Mouse (Mus musculus) frontal cortex, postnatal 25 days (tissue): ENCODE results near the gene Gm10840.

Source experiments
- DNase-seq, 2 experiments: peaks; one replicate each; pipeline ENCODE4 v3.0.0; 2022; ENCODE audit warnings: low spot score in 2 of 2

Gm10840 gene

GRCm38 (mm10) chr11:106159921-106160840, 469 bp upstream of the Gm10840 start:
- DNase-seq = peak; percentile 62 to 74

- DNase-seq = no peak
Measured at GRCm38 (mm10) chr11:106162237-106162636, 1.6 kb downstream of the Gm10840 start.

GRCm38 (mm10) chr11:106163546-106163945, 2.9 kb downstream of the Gm10840 start:
- no peak for DNase-seq

GRCm38 (mm10) chr11:106164601-106165180, 4.0 kb downstream of the Gm10840 start:
- DNase-seq = no peak

GRCm38 (mm10) chr11:106167435-106167834, 6.8 kb downstream of the Gm10840 start:
- DNase-seq = no peak

GRCm38 (mm10) chr11:106170807-106171206, 10.2 kb downstream of the Gm10840 start:
- DNase-seq = no peak

GRCm38 (mm10) chr11:106173228-106173627, 12.6 kb downstream of the Gm10840 start:
- no peak for DNase-seq

GRCm38 (mm10) chr11:106174372-106174771, 13.7 kb downstream of the Gm10840 start:
- no peak for DNase-seq

- no peak for DNase-seq
Measured at GRCm38 (mm10) chr11:106175081-106175480, 14.4 kb downstream of the Gm10840 start.

- no peak for DNase-seq
Measured at GRCm38 (mm10) chr11:106176372-106176771, 15.7 kb downstream of the Gm10840 start.

GRCm38 (mm10) chr11:106178036-106178782, 17.6 kb downstream of the Gm10840 start:
- DNase-seq = no peak

GRCm38 (mm10) chr11:106179711-106180448, 19.2 kb downstream of the Gm10840 start:
- DNase-seq = no peak

GRCm38 (mm10) chr11:106180449-106180801, 19.8 kb downstream of the Gm10840 start:
- DNase-seq = no peak

GRCm38 (mm10) chr11:106187326-106187725, 26.7 kb downstream of the Gm10840 start:
- no peak for DNase-seq

GRCm38 (mm10) chr11:106191716-106192115, 31.1 kb downstream of the Gm10840 start:
- DNase-seq = no peak

- no peak for DNase-seq
Measured at GRCm38 (mm10) chr11:106192241-106192640, 31.6 kb downstream of the Gm10840 start.

- no peak for DNase-seq
Measured at GRCm38 (mm10) chr11:106192657-106193370, 32.2 kb downstream of the Gm10840 start.

- DNase-seq = peak; percentile 85 to 90
Measured at GRCm38 (mm10) chr11:106193371-106194154, 32.9 kb downstream of the Gm10840 start.

- no peak for DNase-seq
Measured at GRCm38 (mm10) chr11:106194155-106194541, 33.5 kb downstream of the Gm10840 start.

GRCm38 (mm10) chr11:106194891-106195290, 34.2 kb downstream of the Gm10840 start:
- DNase-seq = no peak
